Mouse (Mus musculus): ENCODE results near the gene Npvf.

- TF ChIP-seq CTCF (IDR thresholded peaks at IDR 0.05; ENCODE audit: low read depth, low read length) (peak; percentile 79), GATA1 (IDR thresholded peaks at IDR 0.05; ENCODE audit: borderline replicate concordance, low read length) (no peak), POLR2AphosphoS5 (IDR thresholded peaks at IDR 0.05; ENCODE audit: insufficient replicate concordance, low read depth, low read length) (no peak), TAL1 (conservative IDR thresholded peaks at IDR 0.05; ENCODE audit: low read depth, low read length) (no peak), GATA2 (IDR thresholded peaks at IDR 0.05; ENCODE audit: borderline replicate concordance, low read depth, low read length) (no peak)
Measured at GRCm38 (mm10) chr6:50678826-50679485, 24.7 kb upstream of the Npvf start.
